Mouse (Mus musculus): Measurements from ENCODE around the gene Olfr124. TPM values are rescaled to one million over a fixed set of nuclear protein-coding genes. Genes with fewer than 3 reads are reported as not detected.

The Olfr124 gene
- polyA plus RNA-seq (2015; fragmentation: Nextera tagmentation; extraction: Ambion mirVana): not detected in 2 replicates

DNA sequence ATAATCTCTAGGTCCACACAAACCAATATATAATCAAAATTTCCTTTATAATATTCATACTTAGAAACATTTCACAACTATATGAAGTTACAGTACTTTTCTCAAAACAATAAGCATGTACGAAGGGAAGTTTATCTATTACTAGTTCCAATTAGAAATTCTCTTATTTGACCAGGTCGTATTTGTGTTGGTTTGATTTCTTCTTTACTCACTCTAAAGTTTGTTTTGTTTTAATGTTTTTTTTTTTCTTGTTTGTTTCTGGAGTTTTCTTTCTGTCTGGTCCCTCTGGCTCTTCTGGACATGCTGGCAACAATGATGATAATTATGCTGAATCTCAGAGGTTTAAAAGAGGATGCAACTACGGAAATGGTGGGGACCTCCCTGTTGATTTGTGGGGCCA is at the start of gene Olfr124:
TSS of gene Olfr124 (plus strand) at position 301 of the 400 bp plus-strand sequence.
- no peak for DNase-seq (ENCODE audit: low spot score)

DNA sequence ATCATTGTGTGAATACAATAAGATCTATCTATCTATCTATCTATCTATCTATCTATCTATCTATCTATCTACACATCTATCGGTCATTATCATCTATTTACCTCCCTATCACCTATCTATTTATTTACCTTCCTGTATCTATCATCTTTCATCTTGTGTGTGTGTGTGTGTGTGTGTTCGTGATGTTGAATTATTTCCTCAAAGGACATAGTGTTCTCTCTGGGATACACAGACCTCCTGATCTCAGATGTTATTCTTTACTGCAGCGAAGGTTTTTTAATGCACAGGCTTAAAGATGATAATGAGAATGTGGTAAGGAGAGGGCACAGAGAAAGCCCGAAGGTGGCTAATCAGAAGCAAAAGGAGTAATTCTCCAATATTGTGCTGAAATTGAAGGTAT is 31.4 kb upstream of the Olfr124 start, which contains the start of gene Olfr122:
TSS of gene Olfr122 (plus strand) at position 301 of the 400 bp plus-strand sequence.
- DNase-seq (ENCODE audit: low spot score): no peak

DNA sequence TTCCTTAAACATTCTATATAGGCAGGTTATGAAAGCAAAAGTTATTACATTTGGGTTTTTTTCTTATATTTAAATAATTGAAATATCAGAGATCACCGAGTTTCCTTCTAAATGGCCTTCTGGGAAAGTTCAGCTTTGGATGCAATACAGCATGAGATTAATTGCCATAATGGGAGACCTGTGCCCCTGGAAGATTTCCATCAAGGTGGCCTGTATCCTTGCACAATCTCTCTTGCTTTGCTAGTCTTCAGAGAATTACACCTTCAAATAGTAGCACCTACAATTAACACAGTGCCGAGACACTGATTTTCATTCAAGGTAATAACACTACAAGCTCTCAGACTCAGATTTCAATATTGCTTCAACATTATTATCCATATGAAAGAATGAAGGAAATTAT is 6.5 kb upstream of the Olfr124 start, which contains the start of gene Olfr123:
TSS of gene Olfr123 (plus strand) at position 301 of the 400 bp plus-strand sequence.
- no peak for DNase-seq (ENCODE audit: low spot score)

DNA sequence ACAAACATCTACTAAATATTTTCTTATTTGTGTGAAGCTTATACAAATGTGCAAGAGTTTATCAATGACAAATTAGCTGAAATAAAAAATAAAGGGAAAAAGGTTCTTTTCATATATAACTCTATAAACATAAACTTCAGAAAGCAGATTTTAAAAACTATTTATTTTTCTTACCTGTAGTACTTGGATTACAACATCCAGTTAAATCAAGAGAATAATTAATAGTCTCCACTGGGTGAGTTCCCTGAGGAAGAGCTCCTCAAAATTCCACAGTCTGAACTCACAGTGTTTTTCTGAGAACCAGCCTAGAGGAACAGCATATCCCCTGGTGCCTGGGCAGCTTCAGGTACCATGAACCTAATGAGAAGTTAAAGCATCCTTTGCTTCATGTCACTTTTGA is 33.0 kb downstream of the Olfr124 start, which contains the start of gene Olfr125:
TSS of gene Olfr125 (plus strand) at position 301 of the 400 bp plus-strand sequence.
- DNase-seq (ENCODE audit: low spot score): no peak

DNA sequence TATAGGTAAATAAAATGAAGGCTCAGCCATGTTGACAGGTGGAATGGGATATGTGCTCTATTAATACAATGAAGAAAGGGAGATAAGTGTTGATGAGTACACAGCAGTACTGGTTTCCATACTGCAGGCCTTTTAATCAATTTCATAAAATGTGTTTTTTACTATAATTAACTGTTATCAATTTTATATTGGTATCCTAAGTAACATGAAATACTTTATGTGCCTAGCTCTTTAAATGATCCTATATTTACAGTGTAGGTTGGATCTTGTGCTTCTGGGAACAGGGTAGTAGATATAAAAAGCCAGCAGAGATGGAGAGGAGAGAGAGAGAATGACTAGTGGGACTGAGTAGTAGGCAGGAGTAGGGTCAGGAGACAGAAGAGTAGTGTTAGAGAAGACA is 47.5 kb downstream of the Olfr124 start, which contains the start of gene Olfr126:
TSS of gene Olfr126 (plus strand) at position 301 of the 400 bp plus-strand sequence.
- no peak for DNase-seq (ENCODE audit: low spot score)

Other genes starting within 250 kb of the Olfr124 start
- gene Olfr112, start 230.4 kb upstream of the Olfr124 start, polyA plus RNA-seq (2015; fragmentation: Nextera tagmentation; extraction: Ambion mirVana): not detected in 2 replicates
- not detected in 2 replicates for gene Olfr113, start 222.2 kb upstream of the Olfr124 start, polyA plus RNA-seq (2015; fragmentation: Nextera tagmentation; extraction: Ambion mirVana)
- not detected in 2 replicates for gene Olfr114, start 207.1 kb upstream of the Olfr124 start, polyA plus RNA-seq (2015; fragmentation: Nextera tagmentation; extraction: Ambion mirVana)
- not detected in 2 replicates for gene Olfr115, start 172.8 kb upstream of the Olfr124 start, polyA plus RNA-seq (2015; fragmentation: Nextera tagmentation; extraction: Ambion mirVana)
- gene Olfr116, start 172.7 kb upstream of the Olfr124 start, polyA plus RNA-seq (2015; fragmentation: Nextera tagmentation; extraction: Ambion mirVana): not detected in 2 replicates
- gene Olfr117, start 136.1 kb upstream of the Olfr124 start, polyA plus RNA-seq (2015; fragmentation: Nextera tagmentation; extraction: Ambion mirVana): not detected in 2 replicates
- not detected in 2 replicates for gene Olfr118, start 132.9 kb upstream of the Olfr124 start, polyA plus RNA-seq (2015; fragmentation: Nextera tagmentation; extraction: Ambion mirVana)
- gene Olfr119, start 103.3 kb upstream of the Olfr124 start, polyA plus RNA-seq (2015; fragmentation: Nextera tagmentation; extraction: Ambion mirVana): not detected in 2 replicates
- not detected in 2 replicates for gene Olfr120, start 78.1 kb upstream of the Olfr124 start, polyA plus RNA-seq (2015; fragmentation: Nextera tagmentation; extraction: Ambion mirVana)
- not detected in 2 replicates for gene Olfr121, start 51.0 kb upstream of the Olfr124 start, polyA plus RNA-seq (2015; fragmentation: Nextera tagmentation; extraction: Ambion mirVana)
- gene Olfr122, start 31.3 kb upstream of the Olfr124 start, polyA plus RNA-seq (2015; fragmentation: Nextera tagmentation; extraction: Ambion mirVana): not detected in 2 replicates
- not detected in 2 replicates for gene Olfr123, start 6.4 kb upstream of the Olfr124 start, polyA plus RNA-seq (2015; fragmentation: Nextera tagmentation; extraction: Ambion mirVana)
- gene Olfr125, start 33.1 kb downstream of the Olfr124 start, polyA plus RNA-seq (2015; fragmentation: Nextera tagmentation; extraction: Ambion mirVana): not detected in 2 replicates
- not detected in 2 replicates for gene Olfr126, start 47.6 kb downstream of the Olfr124 start, polyA plus RNA-seq (2015; fragmentation: Nextera tagmentation; extraction: Ambion mirVana)
- gene Olfr127, start 100.5 kb downstream of the Olfr124 start, polyA plus RNA-seq (2015; fragmentation: Nextera tagmentation; extraction: Ambion mirVana): not detected in 2 replicates
- not detected in 2 replicates for gene Olfr128, start 120.7 kb downstream of the Olfr124 start, polyA plus RNA-seq (2015; fragmentation: Nextera tagmentation; extraction: Ambion mirVana)
- not detected in 2 replicates for gene Olfr761, start 153.2 kb downstream of the Olfr124 start, polyA plus RNA-seq (2015; fragmentation: Nextera tagmentation; extraction: Ambion mirVana)

All from thymus, postnatal 0 days (tissue).